Mouse (Mus musculus): Measurements from ENCODE around the gene Megf8. TPM values are rescaled to one million over a fixed set of nuclear protein-coding genes. Genes with fewer than 3 reads are reported as not detected.

The Megf8 gene
- polyA plus RNA-seq, 1 experiment, result not detected

GRCm38 (mm10) chr7:25369058-25369749 is 52.2 kb downstream of the Megf8 start, which contains the start of gene Cnfn:
Gene Cnfn, minus strand, starts transcription at chr7:25369724.
- WGBS, result 63% methylated on average over 12 of the region's 12 CpGs
- H3K27ac ChIP-seq (ENCODE audit: insufficient read depth, low read depth, low read length), result no peak within 1 kb of the TSS
- H3K4me3 ChIP-seq (ENCODE audit: insufficient read depth, low read depth, low read length), result no peak within 1 kb of the TSS
- peaks cover 20% of the 10 kb centered on the region for H3K4me1 ChIP-seq (ENCODE audit: control insufficient read depth, insufficient read depth, low read length)
- TF ChIP-seq POLR2A (IDR thresholded peaks at IDR 0.05; ENCODE audit: insufficient read depth, low read depth, low read length) (no peak), CTCF (IDR thresholded peaks at IDR 0.05; ENCODE audit: insufficient read depth, low read depth, low read length) (no peak)

DNA sequence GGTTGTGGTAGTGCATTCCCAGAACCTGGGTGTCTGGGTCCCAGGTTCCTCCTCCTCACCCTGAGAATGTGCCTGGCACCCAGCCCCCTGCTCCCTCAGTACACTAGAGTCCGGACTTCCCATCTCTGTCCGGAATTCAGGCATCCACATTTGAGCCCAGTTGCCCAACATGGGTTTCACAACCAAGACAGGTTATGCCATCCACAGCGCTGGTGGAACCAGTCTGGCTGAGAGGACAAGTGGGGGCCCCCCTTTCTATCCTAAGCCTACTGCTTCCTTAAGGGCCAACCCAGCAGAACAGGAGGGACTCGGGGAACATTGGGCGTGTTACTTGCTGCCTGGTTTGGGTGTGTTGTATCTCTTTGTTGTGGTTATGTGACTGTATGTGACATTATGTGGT is 55.5 kb downstream of the Megf8 start:
- H3K4me1 ChIP-seq (ENCODE audit: control insufficient read depth, insufficient read depth, low read length), result peaks cover 8% of the 10 kb centered on the region
- 93% methylated on average over 5 of the region's 5 CpGs for WGBS
- H3K27ac ChIP-seq (ENCODE audit: insufficient read depth, low read depth, low read length), result no peak overlapping the region
- no peak overlapping the region for H3K4me3 ChIP-seq (ENCODE audit: insufficient read depth, low read depth, low read length)
- TF ChIP-seq POLR2A (IDR thresholded peaks at IDR 0.05; ENCODE audit: insufficient read depth, low read depth, low read length) (no peak), CTCF (IDR thresholded peaks at IDR 0.05; ENCODE audit: insufficient read depth, low read depth, low read length) (no peak)

DNA sequence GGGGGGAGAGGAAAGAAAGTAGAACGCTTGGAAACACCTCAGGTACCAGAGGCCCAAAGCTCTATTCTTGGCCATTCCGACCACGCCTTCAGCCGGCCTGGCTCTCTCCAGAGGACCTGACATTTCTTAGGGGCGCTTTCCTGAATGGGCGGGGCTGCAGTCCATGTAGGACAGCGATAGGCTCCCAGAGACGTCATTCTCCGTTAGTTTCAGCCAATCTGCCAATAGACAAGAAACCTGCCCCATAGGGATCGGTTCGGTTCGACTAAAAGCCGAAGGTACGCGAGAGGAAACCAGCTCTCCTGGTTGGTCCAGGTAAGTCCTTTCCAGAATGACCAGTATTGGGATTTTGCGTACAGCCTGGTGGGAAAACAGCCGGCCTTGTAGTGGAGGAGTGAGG is 59.6 kb downstream of the Megf8 start:
- WGBS, result 25% methylated on average over 17 of the region's 17 CpGs
- Histone ChIP-seq H3K4me1 (ENCODE audit: control insufficient read depth, insufficient read depth, low read length) (peaks cover 10% of the 10 kb centered on the region), H3K27ac (ENCODE audit: insufficient read depth, low read depth, low read length) (no peak overlapping the region), H3K4me3 (ENCODE audit: insufficient read depth, low read depth, low read length) (peak overlapping the region; percentile 33)
- TF ChIP-seq POLR2A (IDR thresholded peaks at IDR 0.05; ENCODE audit: insufficient read depth, low read depth, low read length) (no peak), CTCF (IDR thresholded peaks at IDR 0.05; ENCODE audit: insufficient read depth, low read depth, low read length) (no peak)

- peak overlapping the region; percentile 33 for H3K4me3 ChIP-seq (ENCODE audit: insufficient read depth, low read depth, low read length)
- no peak overlapping the region for H3K27ac ChIP-seq (ENCODE audit: insufficient read depth, low read depth, low read length)
- TF ChIP-seq CTCF (IDR thresholded peaks at IDR 0.05; ENCODE audit: insufficient read depth, low read depth, low read length) (no peak), POLR2A (IDR thresholded peaks at IDR 0.05; ENCODE audit: insufficient read depth, low read depth, low read length) (no peak)
- 35% methylated on average over 8 of the region's 8 CpGs for WGBS
- peaks cover 10% of the 10 kb centered on the region for H3K4me1 ChIP-seq (ENCODE audit: control insufficient read depth, insufficient read depth, low read length)
Observed at GRCm38 (mm10) chr7:25377100-25377700, 60.2 kb downstream of the Megf8 start.

DNA sequence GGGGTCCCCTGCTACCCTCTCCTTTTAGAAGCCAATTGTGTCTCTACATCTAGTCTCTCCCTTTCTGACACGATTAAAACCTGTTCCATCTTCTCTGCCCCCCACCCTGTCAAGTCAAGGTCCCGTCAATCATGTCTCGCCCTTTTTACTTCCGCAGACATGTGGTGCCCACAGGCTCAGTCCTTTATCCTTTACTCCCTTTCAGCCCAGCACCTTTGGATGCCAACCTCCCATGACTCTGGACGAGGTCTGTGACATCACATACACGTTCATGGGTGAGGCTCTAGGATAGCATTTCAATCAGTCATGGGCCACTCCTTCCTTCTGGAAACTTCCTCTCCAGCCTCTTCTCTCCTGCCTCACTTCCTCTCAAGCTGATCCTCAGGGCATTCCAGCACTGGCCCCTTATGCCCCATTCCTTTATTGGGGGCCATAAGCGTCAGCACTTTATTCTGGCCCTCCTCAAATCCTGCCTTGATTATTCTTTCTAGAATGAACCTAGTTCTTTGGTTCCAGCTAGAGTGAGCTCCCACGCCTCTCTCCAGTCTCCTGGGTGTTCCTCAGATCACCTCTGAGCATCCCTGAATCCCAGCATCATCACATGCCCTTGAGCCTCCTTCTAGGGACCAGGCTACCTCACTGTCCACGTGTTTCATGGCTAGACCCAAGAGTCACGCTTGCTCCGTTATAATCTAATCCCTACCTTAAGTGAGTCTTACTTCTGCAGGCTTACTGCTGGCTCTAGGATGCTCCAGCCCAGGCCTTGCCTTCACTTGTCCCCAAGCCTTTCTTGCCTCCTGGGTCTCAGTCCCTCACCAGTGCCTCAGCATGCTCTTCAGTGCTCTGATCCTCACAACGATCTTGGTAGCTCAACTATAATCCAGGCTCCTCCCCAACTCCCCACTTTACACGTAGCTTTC is 61.5 kb downstream of the Megf8 start:
- TF ChIP-seq CTCF (IDR thresholded peaks at IDR 0.05; ENCODE audit: insufficient read depth, low read depth, low read length) (no peak), POLR2A (IDR thresholded peaks at IDR 0.05; ENCODE audit: insufficient read depth, low read depth, low read length) (no peak)
- H3K4me1 ChIP-seq (ENCODE audit: control insufficient read depth, insufficient read depth, low read length), result peaks cover 10% of the 10 kb centered on the region
- H3K27ac ChIP-seq (ENCODE audit: insufficient read depth, low read depth, low read length), result no peak overlapping the region
- 82% methylated on average over 13 of the region's 13 CpGs for WGBS
- H3K4me3 ChIP-seq (ENCODE audit: insufficient read depth, low read depth, low read length), result no peak overlapping the region

DNA sequence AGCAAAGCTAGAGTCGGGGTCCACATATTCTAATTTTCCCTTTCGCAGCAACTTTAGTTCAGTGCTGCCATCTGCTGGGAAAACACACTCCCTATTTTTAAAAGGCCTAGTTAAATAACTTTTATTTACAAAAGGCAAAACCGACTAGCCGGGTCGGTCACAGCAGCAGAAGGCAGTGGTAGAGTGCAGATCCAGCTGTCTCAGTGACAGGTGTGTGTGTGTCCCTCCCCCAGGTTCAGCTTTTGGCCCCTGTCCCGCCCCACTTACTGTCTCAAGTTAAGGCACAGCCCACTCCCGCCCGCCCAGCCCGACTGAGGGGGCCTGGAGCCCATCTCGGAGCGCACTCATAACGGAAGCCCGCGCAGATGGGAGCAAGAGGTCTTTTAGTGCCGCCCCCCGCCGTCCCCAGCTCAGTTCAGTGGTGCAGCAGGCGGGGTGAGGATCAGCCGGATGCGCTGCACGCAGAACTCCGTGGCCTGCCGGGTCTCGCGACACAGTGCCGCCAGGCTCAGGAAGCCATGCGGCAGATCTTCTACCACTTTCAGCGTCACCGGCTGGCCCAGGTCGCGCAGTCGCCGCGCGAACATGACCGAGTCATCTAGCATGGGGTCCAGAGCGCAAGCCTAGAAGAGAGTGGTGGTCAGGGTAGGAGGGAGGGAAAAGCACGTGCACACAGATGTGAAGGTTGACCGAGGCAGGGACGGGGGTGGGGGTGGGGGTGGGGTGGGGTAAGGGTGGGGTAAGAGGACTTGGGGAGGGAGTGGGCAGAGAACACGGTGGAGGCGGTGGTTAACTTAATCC is 62.8 kb downstream of the Megf8 start:
- Histone ChIP-seq H3K27ac (ENCODE audit: insufficient read depth, low read depth, low read length) (no peak overlapping the region), H3K4me1 (ENCODE audit: control insufficient read depth, insufficient read depth, low read length) (peaks cover 10% of the 10 kb centered on the region), H3K4me3 (ENCODE audit: insufficient read depth, low read depth, low read length) (peak overlapping the region; percentile 9)
- TF ChIP-seq CTCF (IDR thresholded peaks at IDR 0.05; ENCODE audit: insufficient read depth, low read depth, low read length), result 0 out of 2 replicates have a peak, but pooled peaks have one; percentile 7
- no peak for TF ChIP-seq POLR2A (IDR thresholded peaks at IDR 0.05; ENCODE audit: insufficient read depth, low read depth, low read length)
- WGBS, result 17% methylated on average over 42 of the region's 42 CpGs

GRCm38 (mm10) chr7:25380392-25381283 is 63.7 kb downstream of the Megf8 start:
- TF ChIP-seq CTCF (IDR thresholded peaks at IDR 0.05; ENCODE audit: insufficient read depth, low read depth, low read length) (no peak), POLR2A (IDR thresholded peaks at IDR 0.05; ENCODE audit: insufficient read depth, low read depth, low read length) (no peak)

More at GRCm38 (mm10) chr7:25380392-25381283, 63.7 kb downstream of the Megf8 start:
- Histone ChIP-seq H3K4me1 (ENCODE audit: control insufficient read depth, insufficient read depth, low read length) (peaks cover 11% of the 10 kb centered on the region), H3K27ac (ENCODE audit: insufficient read depth, low read depth, low read length) (no peak overlapping the region), H3K4me3 (ENCODE audit: insufficient read depth, low read depth, low read length) (no peak overlapping the region)
- 82% methylated on average over 18 of the region's 18 CpGs for WGBS

Data from olfactory bulb, adult 2 months (tissue).